In the genomic region with DNA sequence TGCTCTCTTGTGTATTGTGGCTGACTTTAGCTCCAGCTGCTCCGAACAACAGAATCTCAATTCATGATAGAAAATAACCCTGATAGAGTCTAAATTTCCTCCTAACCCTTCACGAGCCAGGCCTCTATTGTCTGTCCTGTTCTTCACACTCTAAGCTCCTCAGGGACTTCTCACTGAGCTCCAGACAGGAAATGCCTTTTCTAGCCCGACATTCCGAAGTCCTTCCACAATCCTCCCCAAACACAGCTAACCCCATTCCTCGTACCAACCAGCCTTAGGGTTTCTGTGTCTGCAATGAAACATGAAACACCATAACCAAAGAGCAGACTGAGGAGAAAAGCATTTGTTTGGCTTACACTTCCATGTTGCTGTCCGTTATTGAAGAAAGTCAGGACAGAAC, we compare ENCODE assay signal across 21 mouse cellular contexts. TPM values are rescaled to one million over a fixed set of nuclear protein-coding genes. Genes with fewer than 3 reads are reported as not detected.
A peak's percentile ranks its signal among the peaks of the same experiment; 100 is the strongest.
DNase-seq lines count a peak whose midpoint lies in the region; ATAC-seq and TF ChIP-seq lines count a peak whose summit lies in the region.
"Had no signal": no experiment of that assay in that cellular context is flagged by ENCODE, and none has a peak within 500 bp of the region (broad histone marks: within the 10 kb centered on the region; RNA-seq: fewer than 3 reads in every experiment).

No protein-coding gene starts in this region.

- peak; percentile 15 for DNase-seq in embryo, embryonic 10 days (ENCODE audit: low spot score)
- no peak for DNase-seq in embryo, embryonic 10.5 days (ENCODE audit: low spot score)
- peak; percentile 57 for DNase-seq in kidney, postnatal 0 days (ENCODE audit: low spot score)
- peak; percentile 8 for DNase-seq in mesoderm, embryonic 11.5 days (ENCODE audit: low read depth, low spot score)
- no peak for DNase-seq in hindbrain, embryonic 11.5 days (ENCODE audit: low spot score)
- DNase-seq in liver, embryonic 11.5 days (ENCODE audit: low spot score), result no peak
- DNase-seq: cerebellum, adult 11 months; cerebellum, postnatal 14 days; layer of hippocampus, postnatal 36 days; lung, postnatal 10 days; right cerebral cortex, adult 18-20 months had no signal

- ATAC-seq in kidney, postnatal 0 days (replicated peaks; ENCODE audit: low FRiP score, low read depth), result no peak
- no peak for ATAC-seq in kidney, embryonic 14.5 days (ENCODE audit: low FRiP score, low TSS enrichment)
- no peak for ATAC-seq in hindbrain, embryonic 11.5 days (ENCODE audit: low FRiP score)
- ATAC-seq in liver, embryonic 11.5 days (replicated peaks; ENCODE audit: low FRiP score), result no peak
- ATAC-seq: CD4-positive, CD25-positive, alpha-beta regulatory T cell, adult 4 months had no signal

- peak overlapping the region; percentile 20; the same call in 1 of the 2 replicates for H3K27ac ChIP-seq in kidney, postnatal 0 days
- H3K27ac ChIP-seq in kidney, embryonic 14.5 days (ENCODE audit: low read depth, low read length), result no peak overlapping the region
- peak overlapping the region; percentile 51 for H3K27ac ChIP-seq in embryonic fibroblast, embryonic 13.5 days (ENCODE audit: insufficient read depth, low read length)
- no peak overlapping the region for H3K27ac ChIP-seq in hindbrain, embryonic 11.5 days (ENCODE audit: low read depth, low read length)
- no peak overlapping the region for H3K27ac ChIP-seq in liver, embryonic 11.5 days (ENCODE audit: low read depth, low read length)
- H3K27ac ChIP-seq: forebrain, embryonic 12.5 days; hindbrain, embryonic 10.5 days; liver, embryonic 14.5 days had no signal

- H3K9ac ChIP-seq in kidney, postnatal 0 days (ENCODE audit: low read depth, low read length), result no peak overlapping the region
- H3K9ac ChIP-seq in kidney, embryonic 14.5 days (ENCODE audit: low read depth, low read length), result no peak overlapping the region
- no peak overlapping the region for H3K9ac ChIP-seq in hindbrain, embryonic 11.5 days (ENCODE audit: low read depth, low read length)
- no peak overlapping the region for H3K9ac ChIP-seq in liver, embryonic 11.5 days (ENCODE audit: low read depth, low read length)
- H3K9ac ChIP-seq: forebrain, embryonic 12.5 days; liver, embryonic 14.5 days had no signal

- H3K4me3 ChIP-seq in kidney, postnatal 0 days (replicated peaks; ENCODE audit: low read depth, low read length), result no peak overlapping the region
- no peak overlapping the region for H3K4me3 ChIP-seq in kidney, embryonic 14.5 days (ENCODE audit: low read length)
- no peak overlapping the region for H3K4me3 ChIP-seq in embryonic fibroblast, embryonic 13.5 days (ENCODE audit: insufficient read depth, low read length)
- no peak overlapping the region for H3K4me3 ChIP-seq in hindbrain, embryonic 11.5 days (ENCODE audit: low read depth, low read length)
- no peak overlapping the region for H3K4me3 ChIP-seq in liver, embryonic 11.5 days (ENCODE audit: low read depth, low read length)
- H3K4me3 ChIP-seq: forebrain, embryonic 12.5 days; hindbrain, embryonic 10.5 days had no signal

- H3K4me2 ChIP-seq in kidney, postnatal 0 days (ENCODE audit: low read length), result no peak overlapping the region
- no peak overlapping the region for H3K4me2 ChIP-seq in kidney, embryonic 14.5 days (replicated peaks; ENCODE audit: low read depth, low read length)
- H3K4me2 ChIP-seq in hindbrain, embryonic 11.5 days (replicated peaks; ENCODE audit: low read depth, low read length), result no peak overlapping the region
- no peak overlapping the region for H3K4me2 ChIP-seq in liver, embryonic 11.5 days
- H3K4me2 ChIP-seq: forebrain, embryonic 12.5 days; heart, embryonic 11.5 days had no signal

- no peaks in the 10 kb centered on the region for H3K27me3 ChIP-seq in kidney, postnatal 0 days (ENCODE audit: insufficient read depth, low read length)
- peaks cover 14% of the 10 kb centered on the region for H3K27me3 ChIP-seq in kidney, embryonic 14.5 days (ENCODE audit: control insufficient read depth, insufficient read depth, low read length)
- H3K27me3 ChIP-seq in hindbrain, embryonic 11.5 days (ENCODE audit: control insufficient read depth, insufficient read depth, low read length), result 0 out of 2 replicates have a peak, but pooled peaks cover 2% of the 10 kb centered on the region
- peaks cover 30% of the 10 kb centered on the region for H3K27me3 ChIP-seq in liver, embryonic 11.5 days (replicated peaks; ENCODE audit: control insufficient read depth, insufficient read depth, low read length)

- peaks cover 23% of the 10 kb centered on the region for H3K36me3 ChIP-seq in kidney, postnatal 0 days (ENCODE audit: insufficient read depth, low read length)
- peaks cover 36% of the 10 kb centered on the region for H3K36me3 ChIP-seq in kidney, embryonic 14.5 days (ENCODE audit: control insufficient read depth, insufficient read depth, low read length)
- 0 out of 2 replicates have a peak, but pooled peaks cover 5% of the 10 kb centered on the region for H3K36me3 ChIP-seq in hindbrain, embryonic 11.5 days (ENCODE audit: control insufficient read depth, insufficient read depth, low read length)
- H3K36me3 ChIP-seq in liver, embryonic 11.5 days (ENCODE audit: control insufficient read depth, insufficient read depth, low read length), result peaks cover 28% of the 10 kb centered on the region

- no peaks in the 10 kb centered on the region; the same call in 1 of the 2 replicates for H3K4me1 ChIP-seq in kidney, postnatal 0 days (replicated peaks; ENCODE audit: insufficient read depth, low read length)
- H3K4me1 ChIP-seq in kidney, embryonic 14.5 days (ENCODE audit: control insufficient read depth, insufficient read depth, low read length), result 0 out of 2 replicates have a peak, but pooled peaks cover 3% of the 10 kb centered on the region
- peaks cover 14% of the 10 kb centered on the region; the same call in 1 of the 2 replicates for H3K4me1 ChIP-seq in embryonic fibroblast, embryonic 13.5 days (ENCODE audit: control insufficient read depth, insufficient read depth, low read length)
- 0 out of 2 replicates have a peak, but pooled peaks cover 2% of the 10 kb centered on the region for H3K4me1 ChIP-seq in hindbrain, embryonic 11.5 days (replicated peaks; ENCODE audit: control insufficient read depth, insufficient read depth, low read length)
- H3K4me1 ChIP-seq in liver, embryonic 11.5 days (replicated peaks; ENCODE audit: control insufficient read depth, insufficient read depth, low read length), result 0 out of 2 replicates have a peak, but pooled peaks cover 2% of the 10 kb centered on the region

- no peak for TF ChIP-seq CTCF in kidney, postnatal 0 days (IDR thresholded peaks at IDR 0.05; ENCODE audit: low read depth)
- no peak for TF ChIP-seq CTCF in embryonic fibroblast, embryonic 13.5 days (IDR thresholded peaks at IDR 0.05; ENCODE audit: borderline replicate concordance, insufficient read depth, low read length)

- no peaks in the 10 kb centered on the region for H3K9me3 ChIP-seq in kidney, postnatal 0 days (replicated peaks; ENCODE audit: low read length)
- H3K9me3 ChIP-seq in kidney, embryonic 14.5 days (ENCODE audit: control insufficient read depth, low read length), result no peaks in the 10 kb centered on the region
- H3K9me3 ChIP-seq in hindbrain, embryonic 11.5 days (ENCODE audit: control insufficient read depth, low read length), result no peaks in the 10 kb centered on the region
- H3K9me3 ChIP-seq in liver, embryonic 11.5 days (ENCODE audit: control insufficient read depth, low read length), result no peaks in the 10 kb centered on the region
- H3K9me3 ChIP-seq: forebrain, embryonic 12.5 days; G1E; hindbrain, embryonic 10.5 days had no signal

- no peak for TF ChIP-seq POLR2A in embryonic fibroblast, embryonic 13.5 days (IDR thresholded peaks at IDR 0.05; ENCODE audit: low read depth, low read length)

- 48% methylated on average over 6 of the region's 6 CpGs for WGBS in kidney, postnatal 0 days
- 59% methylated on average over 6 of the region's 6 CpGs for WGBS in kidney, embryonic 14.5 days
- 63% methylated on average over 6 of the region's 6 CpGs for WGBS in hindbrain, embryonic 11.5 days
- WGBS in liver, embryonic 11.5 days, result 63% methylated on average over 6 of the region's 6 CpGs

RNA-seq across cellular contexts. Expression of gene Gal3st1, which starts 1.9 kb away (rescaled TPM):
- polyA plus RNA-seq in kidney, postnatal 0 days (2015; fragmentation: Nextera tagmentation; extraction: Ambion mirVana), result 26.2 and 30.3 TPM in 2 replicates
- polyA plus RNA-seq in kidney, embryonic 14.5 days (2014; fragmentation: Nextera tagmentation; extraction: Ambion mirVana), result 4.3 and 4.6 TPM in 2 replicates
- 0.73 and 0.86 TPM in 2 replicates for polyA plus RNA-seq in embryonic fibroblast, embryonic 13.5 days (2011; ENCODE audit: insufficient read length, low read depth, missing spikeins)
- polyA plus RNA-seq in hindbrain, embryonic 11.5 days (2014; fragmentation: Nextera tagmentation; extraction: Ambion mirVana), result 1.4 and 1.5 TPM in 2 replicates
- polyA plus RNA-seq in liver, embryonic 11.5 days (2014; fragmentation: Nextera tagmentation; extraction: Ambion mirVana), result 0.87 and 1.5 TPM in 2 replicates
- polyA plus RNA-seq: CD4-positive, CD25-positive, alpha-beta regulatory T cell, adult 4 months; G1E had no signal

RNA-seq across cellular contexts. Expression of gene 4930556J24Rik, which starts 5.0 kb away (rescaled TPM):
- polyA plus RNA-seq in kidney, postnatal 0 days (2015; fragmentation: Nextera tagmentation; extraction: Ambion mirVana), result 0.61 and 1.2 TPM in 2 replicates
- 0.49 TPM in 1 of 2 replicates, not detected in the other for polyA plus RNA-seq in kidney, embryonic 14.5 days (2014; fragmentation: Nextera tagmentation; extraction: Ambion mirVana)
- polyA plus RNA-seq in embryonic fibroblast, embryonic 13.5 days (2011; ENCODE audit: insufficient read length, low read depth, missing spikeins), result not detected in 2 replicates
- 0.17 and 0.19 TPM in 2 replicates for polyA plus RNA-seq in hindbrain, embryonic 11.5 days (2014; fragmentation: Nextera tagmentation; extraction: Ambion mirVana)
- polyA plus RNA-seq in liver, embryonic 11.5 days (2014; fragmentation: Nextera tagmentation; extraction: Ambion mirVana), result 0.16 and 0.29 TPM in 2 replicates
- polyA plus RNA-seq: CD4-positive, CD25-positive, alpha-beta regulatory T cell, adult 4 months; G1E; large intestine, adult 2 months; liver, embryonic 14.5 days; neural tube, embryonic 11.5 days had no signal

RNA-seq across cellular contexts. Expression of gene Pes1, which starts 17.8 kb away (rescaled TPM):
- polyA plus RNA-seq in kidney, postnatal 0 days (2015; fragmentation: Nextera tagmentation; extraction: Ambion mirVana), result 55.0 and 61.7 TPM in 2 replicates
- polyA plus RNA-seq in kidney, embryonic 14.5 days (2014; fragmentation: Nextera tagmentation; extraction: Ambion mirVana), result 60.7 and 81.2 TPM in 2 replicates
- polyA plus RNA-seq in embryonic fibroblast, embryonic 13.5 days (2011; ENCODE audit: insufficient read length, low read depth, missing spikeins), result 146 and 152 TPM in 2 replicates
- 65.7 and 71.9 TPM in 2 replicates for polyA plus RNA-seq in hindbrain, embryonic 11.5 days (2014; fragmentation: Nextera tagmentation; extraction: Ambion mirVana)
- 105 and 112 TPM in 2 replicates for polyA plus RNA-seq in liver, embryonic 11.5 days (2014; fragmentation: Nextera tagmentation; extraction: Ambion mirVana)

RNA-seq across cellular contexts. Expression of gene Tcn2, which starts 49.6 kb away (rescaled TPM):
- polyA plus RNA-seq in kidney, postnatal 0 days (2015; fragmentation: Nextera tagmentation; extraction: Ambion mirVana), result 233 and 274 TPM in 2 replicates
- 49.7 and 61.8 TPM in 2 replicates for polyA plus RNA-seq in kidney, embryonic 14.5 days (2014; fragmentation: Nextera tagmentation; extraction: Ambion mirVana)
- polyA plus RNA-seq in embryonic fibroblast, embryonic 13.5 days (2011; ENCODE audit: insufficient read length, low read depth, missing spikeins), result 75.4 and 97.1 TPM in 2 replicates
- polyA plus RNA-seq in hindbrain, embryonic 11.5 days (2014; fragmentation: Nextera tagmentation; extraction: Ambion mirVana), result 32.8 and 38.8 TPM in 2 replicates
- polyA plus RNA-seq in liver, embryonic 11.5 days (2014; fragmentation: Nextera tagmentation; extraction: Ambion mirVana), result 21.1 and 22.7 TPM in 2 replicates

RNA-seq across cellular contexts. Expression of gene Sec14l4, which starts 49.7 kb away (rescaled TPM):
- not detected in 2 replicates for polyA plus RNA-seq in kidney, postnatal 0 days (2015; fragmentation: Nextera tagmentation; extraction: Ambion mirVana)
- polyA plus RNA-seq in kidney, embryonic 14.5 days (2014; fragmentation: Nextera tagmentation; extraction: Ambion mirVana), result not detected in 2 replicates
- not detected in 2 replicates for polyA plus RNA-seq in embryonic fibroblast, embryonic 13.5 days (2011; ENCODE audit: insufficient read length, low read depth, missing spikeins)
- polyA plus RNA-seq in hindbrain, embryonic 11.5 days (2014; fragmentation: Nextera tagmentation; extraction: Ambion mirVana), result not detected in 2 replicates
- 0.88 and 1.1 TPM in 2 replicates for polyA plus RNA-seq in liver, embryonic 11.5 days (2014; fragmentation: Nextera tagmentation; extraction: Ambion mirVana)
- polyA plus RNA-seq: CD4-positive, CD25-positive, alpha-beta regulatory T cell, adult 4 months; forebrain, embryonic 12.5 days; G1E; heart, embryonic 11.5 days; hindbrain, embryonic 10.5 days; neural tube, embryonic 11.5 days had no signal

Comparison
In these comparisons a context has a peak if more than half of its experiments do, and no peak if none do; other contexts are left out.
1. DNase-seq: peak in embryo, embryonic 10 days (single experiment), kidney, postnatal 0 days (single experiment) and mesoderm, embryonic 11.5 days (single experiment); none in embryo, embryonic 10.5 days (single experiment), hindbrain, embryonic 11.5 days (single experiment) and liver, embryonic 11.5 days (single experiment).
2. H3K27ac ChIP-seq: peak in kidney, postnatal 0 days (single experiment) and embryonic fibroblast, embryonic 13.5 days (single experiment); none in kidney, embryonic 14.5 days (single experiment), hindbrain, embryonic 11.5 days (single experiment) and liver, embryonic 11.5 days (single experiment).